Mouse (Mus musculus) fat pad, adult 2 months (tissue): ENCODE data around the gene Bcorl1.
A peak's percentile ranks its signal among the peaks of the same experiment; 100 is the strongest.

Source experiments
- DNase-seq: peaks from one replicate; pipeline ENCODE4 v3.0.0-alpha.2; 2011; ENCODE audit warnings: low read depth, low spot score; ENCODE audit errors: extremely low read depth

The Bcorl1 gene

DNA sequence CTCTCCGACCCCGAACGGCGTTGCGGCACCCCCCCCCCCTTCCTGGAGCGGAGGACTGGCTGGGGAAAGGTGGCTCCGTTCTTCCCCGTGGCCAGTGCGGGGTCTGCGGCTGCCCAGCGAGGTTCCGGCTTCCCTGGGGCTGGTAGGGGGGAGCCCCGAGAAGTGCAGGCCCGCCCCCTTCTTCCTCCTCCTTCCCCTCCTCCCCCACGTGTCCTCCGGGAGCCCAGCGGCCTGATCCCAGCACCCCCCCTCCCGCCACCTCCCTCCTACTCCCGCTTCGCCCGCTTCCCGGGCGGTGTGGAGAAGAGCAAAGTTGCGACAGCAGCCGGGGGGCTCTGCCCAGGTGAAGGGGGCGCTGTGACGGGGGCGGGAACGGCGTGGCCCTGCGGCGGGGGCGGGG is at the start of gene Bcorl1:
TSS of gene Bcorl1 (plus strand) at position 218 of the 400 bp plus-strand sequence.
- DNase-seq, result no peak

DNA sequence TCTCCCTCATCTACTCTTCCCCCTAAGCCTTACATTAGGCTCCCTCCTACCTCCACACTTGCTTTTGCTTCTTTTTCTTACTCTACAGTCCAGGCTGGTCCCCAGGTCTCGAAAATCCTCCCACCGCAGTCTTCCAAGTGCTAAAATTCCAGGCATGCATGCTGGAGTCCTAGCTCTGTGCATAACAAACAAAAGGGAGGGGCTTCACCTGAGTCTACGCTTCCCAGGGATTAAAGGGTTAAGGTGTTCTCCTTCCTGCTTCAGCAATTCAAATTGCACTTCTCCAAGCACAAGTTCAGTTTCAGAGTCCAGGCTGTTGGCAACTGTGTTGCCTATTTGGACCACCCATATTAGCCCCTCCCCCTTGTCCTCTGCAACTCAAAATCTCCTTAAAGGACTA is 49.7 kb upstream of the Bcorl1 start:
- no peak for DNase-seq

DNA sequence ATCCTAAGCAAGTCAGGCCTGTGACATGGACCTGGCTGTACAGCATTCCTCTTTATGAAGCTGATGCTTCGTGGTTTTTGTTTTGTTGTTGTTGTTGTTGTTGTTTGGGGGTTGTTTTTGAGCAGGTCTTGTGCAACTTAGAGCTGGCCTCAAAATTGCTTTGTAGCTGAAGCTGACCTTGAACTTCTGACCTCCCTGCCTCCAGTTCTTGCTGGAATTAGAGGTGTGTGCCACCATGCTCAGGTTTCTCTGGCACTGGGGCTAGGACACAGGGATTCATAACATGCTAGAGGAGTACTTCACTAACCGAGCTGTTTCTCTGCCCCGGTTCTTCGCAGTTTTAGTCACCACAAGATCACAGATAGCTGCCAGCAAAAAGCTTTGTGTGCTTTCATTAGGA is 35.8 kb upstream of the Bcorl1 start:
- no peak for DNase-seq

DNA sequence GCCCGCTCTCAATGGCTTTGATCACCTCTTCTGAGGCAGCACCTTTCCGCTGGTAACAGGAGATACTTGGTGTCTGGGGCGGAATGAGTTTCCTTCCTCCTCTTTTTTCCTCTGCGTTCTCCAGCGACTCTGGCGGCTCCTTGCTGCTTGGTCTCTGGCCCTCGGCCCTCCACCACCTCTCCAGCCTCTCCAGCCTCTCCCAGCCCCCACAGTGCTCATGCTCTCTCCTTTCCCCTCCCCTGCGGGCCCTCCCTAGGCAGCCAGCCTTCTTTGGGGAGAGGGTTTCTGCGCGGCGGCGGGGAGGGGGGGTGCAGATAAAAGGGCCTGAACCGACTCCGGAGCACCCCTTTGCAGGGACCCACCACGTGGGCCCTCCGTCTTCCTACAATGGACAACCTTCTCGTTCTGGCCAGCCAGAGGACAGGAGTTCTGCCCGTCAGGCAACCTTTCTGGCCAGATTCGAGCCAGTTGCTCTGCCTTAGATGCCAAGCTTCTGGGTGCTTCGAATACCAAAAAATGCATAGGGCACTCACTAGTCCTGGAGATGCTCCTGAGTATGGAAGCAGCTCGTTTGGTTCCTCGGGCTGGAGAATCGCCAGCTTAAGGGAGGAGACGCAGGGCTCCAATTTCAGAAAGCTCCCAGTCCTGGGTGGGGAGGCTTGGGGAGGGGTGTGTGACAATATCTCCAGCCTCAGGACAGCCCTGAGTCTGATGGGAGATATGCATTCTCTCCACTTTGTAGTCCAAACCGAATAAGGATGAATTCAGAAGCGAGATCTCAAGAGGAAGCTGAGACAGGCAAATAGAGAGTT is 30.2 kb upstream of the Bcorl1 start:
- no peak for DNase-seq

DNA sequence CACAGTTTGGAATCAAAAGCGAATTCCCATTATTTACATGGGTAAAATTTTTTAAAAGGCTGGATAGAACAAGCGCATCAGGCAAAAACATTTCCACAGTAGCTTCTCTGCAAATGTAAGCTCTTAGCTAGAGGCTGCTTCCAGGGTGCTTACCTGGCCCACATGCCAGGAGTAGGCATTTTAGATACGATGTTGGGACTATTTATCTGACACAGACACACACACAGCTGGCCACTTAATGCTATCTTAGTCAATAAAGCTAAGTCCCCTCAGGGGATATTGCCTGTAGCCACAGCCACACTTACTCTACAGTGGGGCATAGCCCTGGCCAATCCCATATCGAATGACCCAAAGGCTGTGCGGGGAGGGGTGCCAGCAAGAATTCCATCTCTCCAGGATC is 29.4 kb upstream of the Bcorl1 start:
- no peak for DNase-seq

DNA sequence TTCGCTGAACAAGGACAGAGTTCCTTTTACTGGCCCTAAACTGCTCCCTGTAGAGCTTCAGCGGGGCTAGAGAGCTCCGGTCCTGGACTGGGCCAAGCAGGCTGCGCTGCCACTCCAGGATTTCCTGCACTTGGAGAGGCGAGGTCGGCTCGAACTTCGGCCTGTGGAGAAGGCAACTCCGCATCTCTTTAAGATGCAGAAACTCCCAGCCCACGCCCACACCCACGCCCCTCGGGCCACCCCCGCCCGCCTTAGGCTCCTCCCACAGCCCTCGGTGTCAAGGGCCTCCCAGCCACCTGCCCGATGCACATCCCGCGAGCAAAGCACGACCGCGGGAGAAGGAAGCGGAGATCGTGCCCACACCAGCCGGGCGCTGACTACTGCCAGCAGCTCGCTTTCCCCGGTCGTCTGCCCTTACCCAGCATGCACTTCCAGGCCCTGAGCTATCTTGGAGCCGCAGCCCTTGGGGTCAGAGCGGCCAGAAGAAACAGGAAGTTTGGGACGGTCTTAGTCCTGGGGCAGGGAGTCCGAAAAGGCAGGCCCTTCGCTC is 26.6 kb upstream of the Bcorl1 start:
- no peak for DNase-seq

DNA sequence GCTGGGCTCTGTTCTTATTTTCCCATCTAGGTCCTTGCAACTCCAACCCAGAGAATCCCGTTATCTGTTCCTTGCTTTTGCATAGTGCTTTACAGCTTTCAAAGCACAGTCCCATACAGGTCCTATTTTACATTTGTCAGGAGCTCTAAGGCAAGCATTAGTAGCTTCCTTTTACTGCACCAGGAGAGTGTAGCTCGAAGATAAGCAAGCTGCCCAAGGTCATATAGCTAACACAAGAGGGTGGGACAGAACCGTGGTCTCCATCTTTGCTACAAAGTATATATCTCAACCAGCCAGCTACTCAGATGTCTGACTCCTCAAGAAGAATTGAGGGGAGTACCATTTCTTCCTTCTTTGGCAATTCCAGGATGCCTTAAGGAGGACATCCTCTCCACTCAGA is 23.7 kb upstream of the Bcorl1 start:
- DNase-seq, result no peak

DNA sequence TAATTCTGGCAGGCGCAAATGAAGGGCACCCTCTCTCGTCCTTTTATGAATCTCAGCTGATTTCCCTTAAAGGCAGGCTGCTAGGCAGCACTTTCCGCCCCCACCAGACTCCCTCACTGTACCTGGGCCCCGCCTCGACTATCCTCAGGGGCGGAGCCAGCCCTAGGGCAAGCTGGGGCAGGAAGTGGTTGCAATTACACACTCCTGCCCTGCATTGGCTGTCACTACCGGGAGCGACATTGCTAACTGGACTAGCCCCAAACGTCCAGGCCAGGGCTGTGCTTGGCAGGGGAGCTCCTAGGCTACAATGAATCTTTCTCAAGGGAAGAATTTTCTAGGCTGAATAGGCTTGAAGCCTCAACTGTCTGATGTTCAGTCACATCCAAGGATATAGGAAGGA is 23.0 kb upstream of the Bcorl1 start:
- no peak for DNase-seq

DNA sequence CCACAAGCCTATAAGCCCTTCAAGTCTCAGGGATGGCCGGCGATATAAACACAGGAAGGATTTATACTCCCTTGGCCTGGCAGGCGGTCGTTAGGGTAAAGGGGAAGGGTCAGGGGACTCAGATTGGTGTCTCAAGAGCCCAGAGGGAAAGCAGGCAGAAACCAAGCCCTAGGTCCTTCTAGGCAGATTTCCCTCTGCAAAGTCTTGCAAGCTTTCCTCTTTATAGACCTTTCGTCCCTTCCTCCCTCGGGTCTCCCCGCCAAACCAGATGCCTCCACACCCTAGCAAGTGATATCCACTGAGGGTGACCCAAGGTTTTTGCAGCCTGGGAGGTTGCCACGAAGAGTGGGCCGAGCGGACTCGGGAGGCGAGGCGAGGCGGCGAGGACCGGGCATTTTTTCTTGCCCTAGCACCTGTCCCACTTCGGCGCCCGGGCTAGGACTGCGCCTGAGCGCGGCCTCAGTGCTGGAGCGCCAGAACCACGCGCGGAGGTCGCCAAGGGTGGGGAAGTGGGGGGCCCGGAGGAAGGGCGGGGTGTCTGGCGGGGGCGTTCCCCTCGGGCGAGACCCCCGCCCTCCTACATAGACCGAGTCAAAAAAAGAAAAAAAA is 613 bp upstream of the Bcorl1 start:
- no peak for DNase-seq

DNA sequence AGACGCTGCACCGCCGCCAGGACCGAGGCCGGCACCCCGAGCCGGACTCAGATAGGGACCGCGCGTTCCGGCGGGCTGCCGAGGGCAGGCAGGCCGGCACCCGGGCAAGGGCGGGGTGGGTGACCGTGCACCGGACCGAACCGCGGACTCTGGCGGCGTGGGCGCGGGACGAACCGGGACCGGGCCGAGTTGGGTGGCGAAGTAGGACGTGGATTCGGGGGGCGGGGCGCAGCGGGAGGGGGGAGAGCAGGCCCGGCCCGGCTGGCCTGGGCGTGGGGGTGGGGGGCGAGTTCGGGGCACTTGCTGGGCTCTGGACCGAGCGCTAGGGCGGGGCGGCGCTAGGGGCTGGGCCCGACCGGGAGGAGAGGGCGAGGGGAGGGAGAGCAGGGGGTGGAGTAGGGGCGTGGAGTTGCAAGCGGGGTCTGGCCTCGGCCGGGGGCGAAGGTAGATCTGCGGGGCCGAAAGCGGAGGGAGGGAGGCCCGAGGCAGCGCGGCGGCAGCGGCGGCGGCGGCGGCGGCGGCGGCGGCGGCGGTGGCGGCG is 533 bp downstream of the Bcorl1 start:
- DNase-seq, result no peak

DNA sequence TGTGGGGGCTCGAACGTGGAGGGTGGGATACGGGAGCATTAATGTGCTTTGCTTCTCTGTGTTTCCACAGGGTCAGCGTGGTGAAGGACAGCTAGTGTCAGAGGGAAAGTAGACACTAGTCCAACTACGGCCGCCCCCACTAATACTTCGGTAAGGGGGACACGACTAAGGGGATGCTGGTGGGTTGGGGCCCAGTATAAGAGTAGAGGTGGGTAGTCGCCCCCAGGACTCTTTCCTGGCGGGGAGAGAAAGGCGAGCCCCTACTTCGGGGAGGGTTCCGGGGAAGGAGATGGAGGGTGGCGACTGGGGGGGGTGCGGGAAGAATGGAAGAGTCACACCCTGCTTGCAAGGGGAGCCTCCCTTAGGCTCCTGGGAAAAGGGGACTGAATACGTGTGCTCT is 1.6 kb downstream of the Bcorl1 start:
- no peak for DNase-seq

DNA sequence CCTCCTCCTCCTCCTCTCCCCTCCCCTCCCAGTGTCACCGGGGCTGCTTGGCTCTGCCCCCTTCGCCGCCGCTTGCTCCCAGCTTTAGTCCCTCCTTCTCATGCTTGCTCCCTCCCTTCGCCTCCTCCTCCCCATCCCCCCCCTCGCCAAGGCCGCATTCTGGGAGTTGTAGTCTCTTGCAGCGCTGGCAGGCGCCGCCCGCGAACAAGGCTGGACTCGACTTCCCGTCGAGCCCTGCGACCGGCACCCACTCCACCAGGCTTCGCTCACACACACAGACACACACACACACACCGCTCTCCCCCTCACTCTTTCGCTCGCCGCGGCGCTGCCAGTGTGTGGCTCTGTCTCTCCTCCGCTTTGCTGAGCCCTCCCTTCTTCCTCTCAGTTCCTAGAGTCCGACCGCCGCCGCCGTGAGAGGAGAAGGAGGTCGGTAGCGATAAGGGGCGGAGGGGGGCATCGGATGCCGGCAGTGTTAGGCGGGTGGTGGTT is 2.3 kb downstream of the Bcorl1 start:
- peak; percentile 33 for DNase-seq

DNA sequence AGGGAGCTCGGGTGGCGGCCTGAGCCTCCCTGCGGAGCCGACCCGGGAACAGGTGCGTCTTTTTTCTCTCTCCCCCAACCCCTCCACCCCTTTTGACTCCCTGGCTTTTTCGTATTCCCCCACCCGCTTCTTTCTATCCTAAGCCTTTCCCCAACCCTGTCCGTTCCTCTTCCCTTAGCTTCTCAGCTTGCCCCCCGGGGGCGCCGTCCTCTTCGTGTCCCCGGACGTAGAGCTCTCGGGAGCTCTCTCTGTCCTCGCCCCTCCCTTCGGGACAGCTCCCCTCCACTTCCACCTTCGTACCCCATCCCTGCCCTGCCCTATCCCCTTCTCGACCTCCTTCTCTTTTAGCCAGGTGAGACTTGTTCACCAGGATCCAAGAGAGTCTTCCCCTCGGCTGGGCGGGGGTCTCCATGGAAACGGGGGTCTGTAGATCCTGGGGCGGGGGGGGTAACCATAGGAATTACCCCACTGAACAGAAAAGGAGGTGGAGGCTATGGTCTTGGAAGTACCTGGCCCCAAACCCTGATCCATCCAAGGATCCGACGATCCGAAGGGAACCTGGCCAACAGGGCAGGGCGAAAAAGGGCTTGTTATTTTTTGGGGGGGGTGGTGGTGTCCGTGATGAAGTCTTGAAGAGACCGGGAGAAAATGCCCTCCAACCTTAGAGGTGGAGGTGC is 2.9 kb downstream of the Bcorl1 start:
- no peak for DNase-seq

DNA sequence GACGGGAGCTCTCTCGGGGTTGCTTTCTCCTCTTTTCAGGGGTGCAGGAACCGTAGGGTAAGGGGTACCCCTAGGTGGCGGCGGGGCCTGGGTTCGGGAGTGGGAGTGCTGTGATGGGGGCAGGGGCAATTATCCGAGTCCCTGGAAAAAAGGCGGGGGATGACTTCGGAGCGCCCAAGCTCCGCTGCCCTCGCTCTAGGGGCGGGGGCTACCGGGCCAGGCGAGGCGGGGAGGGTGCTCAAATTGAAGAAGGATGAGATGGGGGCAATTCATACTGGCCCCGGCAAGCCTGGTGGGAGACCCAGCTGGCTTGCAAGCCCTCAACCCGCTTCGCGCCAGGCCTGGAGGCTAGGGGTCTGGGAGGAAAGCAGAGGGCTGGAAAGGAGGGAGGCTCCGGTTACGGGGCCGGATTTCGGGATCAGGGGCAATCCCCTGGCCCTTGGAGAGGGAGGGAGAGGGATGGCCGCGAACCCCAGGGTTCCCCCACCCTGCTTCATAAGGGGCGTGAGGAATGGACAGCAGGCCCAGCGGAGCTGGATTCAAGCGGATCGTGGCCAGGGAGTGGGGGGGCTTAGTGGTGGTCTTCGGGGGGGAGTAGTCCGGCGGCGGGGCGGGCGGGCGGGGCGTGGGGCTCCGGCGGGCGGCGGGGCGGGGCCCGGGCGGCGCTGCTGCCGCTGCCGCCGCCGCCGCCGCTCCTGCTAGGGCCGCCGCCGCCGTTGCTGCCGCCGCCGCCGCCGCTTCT is 3.7 kb downstream of the Bcorl1 start:
- DNase-seq, result no peak

DNA sequence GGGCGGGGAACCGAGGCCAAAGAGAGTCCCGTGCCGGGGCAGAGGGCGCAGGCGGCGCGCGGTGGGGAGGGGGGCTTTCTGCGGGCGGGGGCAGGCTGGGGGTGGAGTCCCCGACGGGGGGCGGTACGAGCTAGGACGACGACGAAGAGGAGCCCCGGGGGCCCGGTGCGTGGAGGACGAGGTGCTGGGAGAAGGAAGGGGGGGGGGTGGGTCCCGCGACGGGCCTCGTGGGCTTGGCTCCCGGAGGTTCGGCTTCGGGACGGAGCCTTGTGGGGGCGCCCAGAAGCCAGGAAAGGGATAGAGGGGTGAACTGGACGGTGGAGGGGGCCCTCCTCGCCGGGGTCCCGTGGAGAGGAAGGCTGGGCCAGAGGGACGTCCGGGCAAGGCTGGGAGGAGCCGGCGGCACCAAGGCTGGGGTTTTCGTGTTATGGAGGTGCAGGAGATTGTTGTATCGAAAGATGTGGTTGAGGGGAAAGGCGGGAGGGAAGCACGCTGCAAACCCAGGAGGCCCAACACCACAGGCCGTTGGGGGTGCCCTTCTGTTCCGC is 4.3 kb downstream of the Bcorl1 start:
- DNase-seq, result no peak

DNA sequence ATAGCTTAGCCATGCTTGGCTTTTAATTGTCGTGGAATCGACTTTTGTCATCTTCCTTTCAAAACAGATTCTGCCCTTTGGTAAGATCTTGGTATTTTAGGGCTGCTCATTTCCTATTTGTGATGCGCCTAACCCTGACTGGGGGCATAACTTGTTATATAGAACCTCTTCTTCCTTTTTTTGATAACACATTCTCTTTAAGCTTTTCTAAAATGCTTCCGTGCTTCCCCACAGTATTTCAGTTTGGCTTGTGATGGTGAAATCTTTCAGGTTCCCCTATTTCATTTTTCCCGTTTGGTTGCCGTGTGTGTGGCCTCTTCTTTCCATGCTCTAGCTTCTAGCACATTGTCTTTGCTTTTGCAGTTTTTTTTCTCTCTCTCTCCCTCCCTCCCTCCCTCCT is 14.2 kb downstream of the Bcorl1 start:
- no peak for DNase-seq

DNA sequence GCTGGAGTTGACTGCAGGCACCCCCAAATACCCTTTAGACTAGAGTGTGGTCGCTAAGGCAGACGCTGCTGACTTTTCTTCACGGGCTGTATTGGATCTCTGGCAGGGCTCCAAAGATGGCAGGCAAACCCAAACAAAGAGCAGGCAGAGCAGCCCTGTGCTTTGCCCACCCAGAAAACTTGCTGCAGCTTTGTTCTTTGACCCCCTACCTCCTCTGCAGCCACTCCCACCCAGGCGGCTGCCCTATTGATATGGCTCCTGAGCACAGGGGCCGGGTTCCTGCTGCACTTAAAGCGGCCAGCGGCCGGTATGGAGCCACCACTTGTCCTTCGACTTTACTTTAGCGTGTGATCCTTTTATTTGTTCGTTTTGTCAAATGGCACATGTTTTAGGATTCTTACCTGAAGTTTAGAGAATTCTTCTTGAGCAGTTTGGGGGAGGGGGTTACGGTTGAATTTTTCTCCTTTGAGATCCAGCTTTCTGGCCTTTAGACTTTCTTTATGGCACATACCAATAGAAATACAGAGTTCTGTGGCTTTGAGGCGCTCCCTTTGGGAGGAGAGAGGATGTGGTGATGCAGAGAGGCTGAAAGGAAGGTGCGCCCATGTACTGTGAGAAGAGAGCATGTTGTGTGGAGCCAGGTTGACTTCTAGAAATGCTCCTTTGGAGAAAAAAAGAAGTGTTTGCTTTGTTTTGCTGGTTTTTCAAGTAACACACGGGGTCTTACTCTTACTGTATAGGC is 24.8 kb downstream of the Bcorl1 start:
- DNase-seq, result no peak

DNA sequence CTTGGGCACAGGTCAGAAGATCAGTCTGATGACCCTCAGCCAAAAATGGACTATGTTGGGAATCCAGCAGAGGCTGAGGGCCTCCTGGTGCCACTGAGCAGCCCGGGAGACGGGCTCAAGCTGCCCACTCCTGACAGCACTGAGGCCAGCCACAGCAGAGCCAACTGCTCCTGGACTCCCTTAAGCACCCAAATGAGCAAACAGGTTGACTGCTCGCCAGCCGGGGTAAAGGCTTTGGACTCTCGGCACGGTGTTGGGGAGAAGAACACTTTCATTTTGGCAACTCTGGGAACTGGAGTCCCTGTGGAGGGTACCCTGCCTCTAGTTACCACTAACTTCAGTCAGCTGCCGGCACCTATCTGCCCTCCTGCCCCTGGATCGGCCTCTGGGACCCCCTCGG is 26.7 kb downstream of the Bcorl1 start:
- no peak for DNase-seq

DNA sequence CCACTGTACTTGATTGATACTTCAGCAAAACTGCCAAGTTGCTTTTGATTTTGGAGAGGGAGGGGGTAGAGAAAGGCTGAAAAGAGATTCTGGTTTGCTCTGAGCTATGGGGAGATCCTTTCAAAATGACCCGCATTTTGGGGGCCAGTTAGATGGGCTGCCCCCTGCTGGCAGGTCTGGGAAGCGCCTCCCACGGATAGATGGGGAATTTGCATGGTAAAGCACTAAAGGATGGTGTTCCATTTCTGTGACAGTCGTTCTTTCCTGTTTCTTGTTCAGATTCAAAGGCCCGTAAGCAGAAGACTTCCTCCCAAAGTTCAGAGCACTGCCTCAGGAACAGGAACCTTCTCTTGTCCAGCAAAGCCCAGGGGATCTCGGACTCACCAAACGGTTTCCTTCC is 42.5 kb downstream of the Bcorl1 start:
- DNase-seq, result no peak

DNA sequence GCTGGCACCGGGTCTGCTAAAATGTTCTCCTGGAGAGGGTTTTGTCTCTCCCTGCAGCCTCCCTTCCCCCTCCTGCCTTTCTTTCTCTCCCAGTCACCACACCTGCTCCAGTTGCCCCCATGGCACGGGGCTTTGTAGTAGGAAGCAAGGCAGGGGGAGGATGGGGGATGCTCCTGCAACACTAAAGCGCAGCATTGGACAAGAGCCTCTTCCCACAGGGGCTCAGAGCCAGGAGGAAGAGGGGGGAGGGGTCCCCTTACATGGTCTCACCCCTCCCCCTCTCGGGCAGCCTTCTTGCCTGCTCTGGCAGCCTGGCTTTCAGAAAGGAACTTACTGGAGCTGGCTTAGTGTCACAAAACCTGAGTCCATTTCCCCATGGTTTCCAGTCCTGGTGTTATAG is 44.8 kb downstream of the Bcorl1 start:
- no peak for DNase-seq
